Mouse (Mus musculus): Measurements from ENCODE around the gene Dusp15. TPM values are rescaled to one million over a fixed set of nuclear protein-coding genes. Genes with fewer than 3 reads are reported as not detected.

Gene Dusp15
- polyA plus RNA-seq, 1 experiment, result not detected

GRCm38 (mm10) chr2:152904127-152904643 is 47.3 kb downstream of the Dusp15 start:
- peaks cover 25% of the 10 kb centered on the region for H3K4me1 ChIP-seq (ENCODE audit: control insufficient read depth, insufficient read depth, low read length)
- no peak overlapping the region for H3K27ac ChIP-seq (ENCODE audit: insufficient read depth, low read depth, low read length)
- TF ChIP-seq CTCF (IDR thresholded peaks at IDR 0.05; ENCODE audit: insufficient read depth, low read depth, low read length) (no peak), POLR2A (IDR thresholded peaks at IDR 0.05; ENCODE audit: insufficient read depth, low read depth, low read length) (no peak)
- WGBS, result 78% methylated on average over 5 of the region's 5 CpGs
- no peak overlapping the region for H3K4me3 ChIP-seq (ENCODE audit: insufficient read depth, low read depth, low read length)

DNA sequence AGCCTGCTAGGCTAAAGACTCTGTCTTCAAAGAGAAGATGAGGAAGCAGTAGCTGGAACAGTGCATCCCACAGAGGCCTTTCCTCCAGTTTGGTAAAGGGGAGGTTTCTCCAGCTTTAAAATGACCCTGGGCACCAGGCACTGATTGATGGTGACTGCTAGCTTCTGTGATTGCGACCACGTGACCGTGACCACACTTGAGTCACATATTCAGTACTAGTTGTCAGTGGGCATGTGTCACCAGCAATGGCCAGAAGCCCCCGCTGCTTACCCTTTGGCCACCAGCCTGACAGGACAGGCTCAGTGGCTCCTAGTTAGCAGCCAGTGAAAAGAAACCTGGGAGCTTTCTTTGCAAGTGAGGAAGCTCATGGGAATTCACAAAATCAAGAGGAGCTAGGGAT is 47.9 kb downstream of the Dusp15 start:
- H3K4me3 ChIP-seq (ENCODE audit: insufficient read depth, low read depth, low read length), result no peak overlapping the region
- 89% methylated on average over 4 of the region's 4 CpGs for WGBS
- H3K27ac ChIP-seq (ENCODE audit: insufficient read depth, low read depth, low read length), result no peak overlapping the region
- peaks cover 25% of the 10 kb centered on the region for H3K4me1 ChIP-seq (ENCODE audit: control insufficient read depth, insufficient read depth, low read length)
- TF ChIP-seq POLR2A (IDR thresholded peaks at IDR 0.05; ENCODE audit: insufficient read depth, low read depth, low read length), result no peak
- TF ChIP-seq CTCF (IDR thresholded peaks at IDR 0.05; ENCODE audit: insufficient read depth, low read depth, low read length), result no peak

GRCm38 (mm10) chr2:152902658-152903057 is 48.8 kb downstream of the Dusp15 start:
- WGBS, result 49% methylated on average over 3 of the region's 3 CpGs
- peaks cover 24% of the 10 kb centered on the region for H3K4me1 ChIP-seq (ENCODE audit: control insufficient read depth, insufficient read depth, low read length)

DNA sequence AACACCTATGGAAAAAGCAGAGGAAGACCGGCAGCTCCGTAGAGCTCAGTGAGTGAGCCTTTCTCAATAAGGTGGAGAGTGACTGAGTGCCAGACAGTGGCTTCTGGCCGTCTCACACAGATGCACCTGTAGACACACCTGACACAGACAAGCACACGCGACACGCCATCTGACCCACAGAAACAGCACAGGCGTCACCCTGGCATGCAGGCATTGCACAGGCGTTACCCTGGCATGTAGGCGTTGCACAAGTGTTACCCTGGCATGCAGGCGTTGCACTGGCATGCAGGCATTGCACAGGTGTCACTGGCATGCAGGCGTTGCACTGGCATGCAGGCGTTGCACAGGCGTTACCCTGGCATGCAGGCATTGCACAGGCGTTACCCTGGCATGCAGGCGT is 50.2 kb downstream of the Dusp15 start:
- Histone ChIP-seq H3K4me1 (ENCODE audit: control insufficient read depth, insufficient read depth, low read length) (peaks cover 13% of the 10 kb centered on the region), H3K27ac (ENCODE audit: insufficient read depth, low read depth, low read length) (no peak overlapping the region), H3K4me3 (ENCODE audit: insufficient read depth, low read depth, low read length) (no peak overlapping the region)
- no peak for TF ChIP-seq CTCF (IDR thresholded peaks at IDR 0.05; ENCODE audit: insufficient read depth, low read depth, low read length)
- no peak for TF ChIP-seq POLR2A (IDR thresholded peaks at IDR 0.05; ENCODE audit: insufficient read depth, low read depth, low read length)
- WGBS, result 93% methylated on average over 15 of the region's 15 CpGs

More at GRCm38 (mm10) chr2:152902658-152903057, 48.8 kb downstream of the Dusp15 start:
- no peak overlapping the region for H3K4me3 ChIP-seq (ENCODE audit: insufficient read depth, low read depth, low read length)
- no peak overlapping the region for H3K27ac ChIP-seq (ENCODE audit: insufficient read depth, low read depth, low read length)
- TF ChIP-seq CTCF (IDR thresholded peaks at IDR 0.05; ENCODE audit: insufficient read depth, low read depth, low read length) (no peak), POLR2A (IDR thresholded peaks at IDR 0.05; ENCODE audit: insufficient read depth, low read depth, low read length) (no peak)

GRCm38 (mm10) chr2:152899011-152899410 is 52.5 kb downstream of the Dusp15 start:
- WGBS, result 89% methylated on average over 6 of the region's 6 CpGs
- Histone ChIP-seq H3K27ac (ENCODE audit: insufficient read depth, low read depth, low read length) (no peak overlapping the region), H3K4me3 (ENCODE audit: insufficient read depth, low read depth, low read length) (no peak overlapping the region), H3K4me1 (ENCODE audit: control insufficient read depth, insufficient read depth, low read length) (no peaks in the 10 kb centered on the region)
- no peak for TF ChIP-seq CTCF (IDR thresholded peaks at IDR 0.05; ENCODE audit: insufficient read depth, low read depth, low read length)

GRCm38 (mm10) chr2:152896926-152897325 is 54.6 kb downstream of the Dusp15 start:
- Histone ChIP-seq H3K27ac (ENCODE audit: insufficient read depth, low read depth, low read length) (no peak overlapping the region), H3K4me1 (ENCODE audit: control insufficient read depth, insufficient read depth, low read length) (no peaks in the 10 kb centered on the region), H3K4me3 (ENCODE audit: insufficient read depth, low read depth, low read length) (no peak overlapping the region)
- WGBS, result 83% methylated on average over 3 of the region's 3 CpGs
- TF ChIP-seq POLR2A (IDR thresholded peaks at IDR 0.05; ENCODE audit: insufficient read depth, low read depth, low read length), result no peak
- no peak for TF ChIP-seq CTCF (IDR thresholded peaks at IDR 0.05; ENCODE audit: insufficient read depth, low read depth, low read length)

DNA sequence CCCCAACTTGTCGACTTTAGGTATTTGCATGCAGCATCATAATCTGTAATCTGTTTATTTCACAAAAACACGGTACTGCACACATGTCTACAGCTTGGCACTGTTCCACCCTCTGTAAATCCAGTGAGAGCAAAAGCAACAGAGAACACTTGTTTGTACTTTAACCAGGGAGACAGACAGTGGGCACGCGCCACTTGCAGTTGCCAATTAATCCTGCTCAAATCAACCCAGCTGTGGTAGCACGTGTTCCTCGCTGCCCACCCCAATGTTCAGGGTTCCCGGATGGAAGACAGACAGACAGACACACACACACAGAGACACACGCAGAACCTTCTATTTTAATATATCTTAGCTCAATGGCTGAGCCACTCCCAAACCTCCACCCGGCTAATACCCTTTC is 55.7 kb downstream of the Dusp15 start:
- WGBS, result 72% methylated on average over 9 of the region's 9 CpGs
- no peak for TF ChIP-seq CTCF (IDR thresholded peaks at IDR 0.05; ENCODE audit: insufficient read depth, low read depth, low read length)
- no peak for TF ChIP-seq POLR2A (IDR thresholded peaks at IDR 0.05; ENCODE audit: insufficient read depth, low read depth, low read length)

More for the DNA sequence above, 55.7 kb downstream of the Dusp15 start:
- no peak overlapping the region for H3K27ac ChIP-seq (ENCODE audit: insufficient read depth, low read depth, low read length)
- H3K4me1 ChIP-seq (ENCODE audit: control insufficient read depth, insufficient read depth, low read length), result no peaks in the 10 kb centered on the region
- no peak overlapping the region for H3K4me3 ChIP-seq (ENCODE audit: insufficient read depth, low read depth, low read length)

Other genes starting within 250 kb of the Dusp15 start
- not detected in 2 replicates for gene Id1, start 215.4 kb downstream of the Dusp15 start, polyA plus RNA-seq (2012; ENCODE audit: insufficient read depth, insufficient read length, low replicate concordance, missing spikeins)
- not detected in 2 replicates for gene Cox4i2, start 197.5 kb downstream of the Dusp15 start, polyA plus RNA-seq (2012; ENCODE audit: insufficient read depth, insufficient read length, low replicate concordance, missing spikeins)
- 296 and 622 TPM in 2 replicates for gene Bcl2l1, start 120.0 kb downstream of the Dusp15 start, polyA plus RNA-seq (2012; ENCODE audit: insufficient read depth, insufficient read length, low replicate concordance, missing spikeins)
- 120 TPM in 1 of 2 replicates, not detected in the other for gene Tpx2, start 103.7 kb downstream of the Dusp15 start, polyA plus RNA-seq (2012; ENCODE audit: insufficient read depth, insufficient read length, low replicate concordance, missing spikeins)
- gene Mylk2, start 40.3 kb downstream of the Dusp15 start, polyA plus RNA-seq (2012; ENCODE audit: insufficient read depth, insufficient read length, low replicate concordance, missing spikeins), result not detected in 2 replicates
- not detected in 2 replicates for gene Foxs1, start 18.5 kb downstream of the Dusp15 start, polyA plus RNA-seq (2012; ENCODE audit: insufficient read depth, insufficient read length, low replicate concordance, missing spikeins)
- not detected in 2 replicates for gene Ttll9, start 10.8 kb upstream of the Dusp15 start, polyA plus RNA-seq (2012; ENCODE audit: insufficient read depth, insufficient read length, low replicate concordance, missing spikeins)
- not detected in 2 replicates for gene Pdrg1, start 63.7 kb upstream of the Dusp15 start, polyA plus RNA-seq (2012; ENCODE audit: insufficient read depth, insufficient read length, low replicate concordance, missing spikeins)
- not detected in 2 replicates for gene Xkr7, start 80.2 kb upstream of the Dusp15 start, polyA plus RNA-seq (2012; ENCODE audit: insufficient read depth, insufficient read length, low replicate concordance, missing spikeins)
- gene Ccm2l, start 114.3 kb upstream of the Dusp15 start, polyA plus RNA-seq (2012; ENCODE audit: insufficient read depth, insufficient read length, low replicate concordance, missing spikeins), result not detected in 2 replicates
- gene Hck, start 156.8 kb upstream of the Dusp15 start, polyA plus RNA-seq (2012; ENCODE audit: insufficient read depth, insufficient read length, low replicate concordance, missing spikeins), result not detected in 2 replicates
- gene Tm9sf4, start 209.6 kb upstream of the Dusp15 start, polyA plus RNA-seq (2012; ENCODE audit: insufficient read depth, insufficient read length, low replicate concordance, missing spikeins), result not detected in 2 replicates